Mouse (Mus musculus) midbrain, postnatal 0 days (tissue): ENCODE data around the gene Soga1. TPM values are rescaled to one million over a fixed set of nuclear protein-coding genes. Genes with fewer than 3 reads are reported as not detected.

ENCODE experiments used
- ATAC-seq: fragments of 200-750 bp; cut with Nextera tagmentation; 2 replicates; pipeline ENCODE4 v1.8.0; 2017; ENCODE audit warnings: moderate number of reproducible peaks, mild to moderate bottlenecking, moderate TSS enrichment, moderate library complexity; ENCODE audit not compliant: low FRiP score
- DNase-seq: peaks from one replicate; pipeline ENCODE4 v3.0.0-alpha.2; 2015; ENCODE audit warnings: low spot score
- H3K27ac ChIP-seq: fragments of 300-500 bp; sonication (generic); 2 replicates; pipeline ENCODE4 v1.5.1; 2014; ENCODE audit warnings: low read depth, mild to moderate bottlenecking, low read length, mixed read lengths
- H3K27me3 ChIP-seq: fragments of 300-500 bp; sonication (generic); 2 replicates; pipeline ENCODE4 v1.6.1; 2014; ENCODE audit warnings: low read length, control low read depth, mixed read lengths; ENCODE audit not compliant: insufficient read depth
- H3K36me3 ChIP-seq: fragments of 300-500 bp; sonication (generic); 2 replicates; pipeline ENCODE4 v1.6.1; 2014; ENCODE audit warnings: low read length, control low read depth, mixed read lengths; ENCODE audit not compliant: insufficient read depth
- H3K4me1 ChIP-seq: fragments of 300-500 bp; sonication (generic); 2 replicates; pipeline ENCODE4 v1.6.1; 2014; ENCODE audit warnings: mild to moderate bottlenecking, control low read depth, antibody characterized with exemption, low read length, mixed read lengths; ENCODE audit not compliant: insufficient read depth
- H3K4me2 ChIP-seq: fragments of 300-500 bp; sonication (generic); 2 replicates; pipeline ENCODE4 v1.6.1; 2014; ENCODE audit warnings: low read depth, mild to moderate bottlenecking, low read length, mixed read lengths; ENCODE audit not compliant: poor library complexity, severe bottlenecking
- H3K4me3 ChIP-seq: fragments of 300-500 bp; sonication (generic); 2 replicates; pipeline ENCODE4 v1.5.1; 2014; ENCODE audit warnings: low read depth, mild to moderate bottlenecking, low read length, moderate library complexity
- H3K9ac ChIP-seq: fragments of 300-500 bp; sonication (generic); replicated peaks from 2 replicates; pipeline ENCODE4 v1.6.1; 2014; ENCODE audit warnings: mild to moderate bottlenecking, low read length, moderate library complexity, mixed read lengths; ENCODE audit not compliant: poor library complexity, severe bottlenecking
- H3K9me3 ChIP-seq: fragments of 300-500 bp; sonication (generic); 2 replicates; pipeline ENCODE4 v1.6.1; 2016; ENCODE audit warnings: low read length, control low read depth
- CTCF ChIP-seq: IDR thresholded peaks from 2 replicates; pipeline ENCODE4 v1.5.1; 2016; ENCODE audit warnings: antibody characterized with exemption, mild to moderate bottlenecking
- WGBS: fragments of 180-500 bp; shearing (Covaris S2); extraction: QIAGEN DNeasy Blood & Tissue Kit; methylation state at CpG from one replicate; pipeline ENCODE4 v1.1.7; 2014; 5-methylcytosine and 5-hydroxymethylcytosine counted together
- polyA plus RNA-seq: library from polyadenylated mRNA; unstranded; fragments of >200 nt; fragmentation: Nextera tagmentation; extraction: Ambion mirVana; gene quantifications from 2 replicates; pipeline ENCODE4 v1.2.1, GENCODE M21; 2015
- total RNA-seq: library from RNA; depleted of rRNA; stranded (reverse); fragments of >200 nt; gene quantifications from 2 replicates; pipeline ENCODE4 v1.2.3, GENCODE M21; 2014

Gene Soga1
- total and polyA plus RNA-seq, 2 experiments from 2014 or later, result 3.9 to 132 TPM

DNA sequence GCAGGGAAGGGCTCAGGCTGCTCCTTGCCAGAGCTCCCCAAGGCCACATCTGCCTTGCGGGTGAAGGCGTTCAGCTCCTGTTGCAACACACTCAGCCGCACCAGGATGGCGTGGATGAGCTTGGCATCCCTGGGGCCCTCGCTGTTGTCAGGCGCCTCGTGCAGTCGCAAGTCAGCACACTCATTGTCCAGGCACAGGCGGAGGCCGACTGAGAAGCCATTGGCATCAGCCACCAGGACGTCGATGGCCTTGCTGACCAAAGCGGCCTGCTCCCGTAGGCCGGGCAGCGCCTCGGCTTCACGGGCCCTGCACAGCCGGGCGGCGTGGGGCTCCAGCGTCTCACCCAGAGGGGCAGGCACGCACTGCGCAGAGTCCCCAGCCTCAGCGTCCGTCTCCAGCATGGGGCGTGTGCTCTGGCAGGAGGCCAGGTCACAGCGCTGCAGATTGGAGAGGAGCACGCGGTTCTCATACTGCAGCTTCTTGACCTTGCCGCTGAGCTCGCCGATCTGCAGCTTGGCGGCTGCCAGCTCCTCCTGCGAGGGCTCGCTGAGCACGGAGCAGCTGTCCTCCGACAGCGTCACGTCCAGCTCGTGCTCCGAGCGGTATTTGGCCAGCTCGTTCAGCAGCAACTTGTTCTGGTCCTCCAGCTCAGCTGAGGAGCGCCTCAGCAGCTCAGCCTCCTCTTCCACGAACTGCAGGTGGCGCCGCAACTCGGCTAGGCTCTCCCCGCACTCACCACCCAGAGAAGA, 39.0 kb downstream of the Soga1 start:
- peak; percentile 42 for TF ChIP-seq CTCF
- Histone ChIP-seq H3K4me1 (no peaks in the 10 kb centered on the region), H3K27ac (no peak overlapping the region; the same call in 1 of the 2 replicates), H3K9me3 (no peaks in the 10 kb centered on the region), H3K4me2 (no peak overlapping the region), H3K4me3 (no peak overlapping the region), H3K36me3 (peaks cover 57% of the 10 kb centered on the region), H3K27me3 (no peaks in the 10 kb centered on the region), H3K9ac (no peak overlapping the region)
- 88% methylated on average over 50 of the region's 50 CpGs for WGBS
- DNase-seq, result peak; percentile 75
- peak; percentile 56; the same call in 1 of the 2 replicates for ATAC-seq

DNA sequence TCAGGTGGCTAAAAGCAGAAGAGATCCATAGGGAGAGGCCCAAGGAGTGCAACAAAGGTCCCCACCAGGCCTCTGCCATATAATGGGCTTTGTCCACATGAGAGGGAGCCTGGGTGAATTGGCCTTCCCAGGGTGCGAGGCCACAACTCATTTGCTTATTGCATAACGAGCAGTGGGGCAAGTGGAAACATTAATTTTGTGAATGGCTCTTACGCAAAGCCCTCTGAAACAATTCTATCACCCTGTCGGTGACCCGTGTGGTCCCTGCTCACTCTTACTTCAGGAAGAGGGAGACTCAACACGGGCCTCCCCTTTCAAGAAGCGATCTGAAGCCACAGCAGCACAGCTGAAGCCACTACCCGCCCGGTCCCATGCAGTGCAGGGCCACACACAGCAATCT, 41.8 kb downstream of the Soga1 start:
- Histone ChIP-seq H3K9me3 (no peaks in the 10 kb centered on the region), H3K4me3 (no peak overlapping the region), H3K4me2 (no peak overlapping the region), H3K27ac (no peak overlapping the region), H3K4me1 (no peaks in the 10 kb centered on the region), H3K27me3 (no peaks in the 10 kb centered on the region), H3K9ac (no peak overlapping the region), H3K36me3 (peaks cover 54% of the 10 kb centered on the region)
- ATAC-seq, result no peak
- TF ChIP-seq CTCF, result no peak
- no peak for DNase-seq
- WGBS, result 81% methylated on average over 9 of the region's 9 CpGs

DNA sequence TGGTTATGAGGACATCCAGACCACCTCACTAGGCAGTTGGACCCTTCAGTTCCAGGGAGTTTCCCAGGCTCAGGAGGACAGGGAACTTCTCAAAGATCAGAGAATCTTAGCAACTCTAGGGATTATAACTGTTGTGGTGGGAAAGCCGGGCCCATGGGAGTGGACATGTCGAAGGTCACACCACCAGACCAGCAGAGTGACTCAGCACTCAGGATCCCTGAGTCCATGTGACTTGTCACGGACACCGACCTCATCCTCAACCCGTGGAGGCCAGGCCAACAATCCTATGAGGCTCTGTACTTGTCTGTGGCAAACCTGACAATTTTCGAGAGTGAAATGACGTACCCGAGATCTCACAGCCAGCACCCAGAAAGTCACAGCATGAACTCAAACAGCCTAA, 42.7 kb downstream of the Soga1 start:
- Histone ChIP-seq H3K9me3 (no peaks in the 10 kb centered on the region), H3K4me1 (no peaks in the 10 kb centered on the region), H3K36me3 (peaks cover 52% of the 10 kb centered on the region), H3K9ac (no peak overlapping the region), H3K4me2 (no peak overlapping the region), H3K27me3 (no peaks in the 10 kb centered on the region), H3K27ac (no peak overlapping the region), H3K4me3 (no peak overlapping the region)
- DNase-seq (no peak), ATAC-seq (no peak)
- 91% methylated on average over 8 of the region's 8 CpGs for WGBS
- no peak for TF ChIP-seq CTCF

DNA sequence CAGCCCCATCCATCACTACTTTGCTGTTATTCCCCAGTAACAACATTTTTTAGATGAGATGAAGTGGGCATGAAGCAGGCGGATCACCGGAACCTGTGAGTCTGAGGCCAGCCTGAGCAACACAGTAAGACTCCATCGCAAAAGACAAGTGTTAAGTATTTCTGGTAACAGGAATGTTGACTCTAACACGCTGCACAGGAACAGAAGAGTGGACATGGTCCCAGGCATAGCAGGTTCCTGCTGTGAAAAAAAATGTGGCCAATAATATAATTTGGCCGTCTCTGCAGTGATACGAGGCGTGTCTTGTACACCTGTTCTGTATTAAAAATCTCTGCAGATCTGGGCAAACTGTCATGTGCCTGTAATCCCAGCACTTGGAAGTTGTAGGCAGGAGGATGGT, 43.7 kb downstream of the Soga1 start:
- Histone ChIP-seq H3K4me1 (no peaks in the 10 kb centered on the region), H3K36me3 (peaks cover 54% of the 10 kb centered on the region), H3K9me3 (no peaks in the 10 kb centered on the region), H3K27me3 (no peaks in the 10 kb centered on the region), H3K27ac (no peak overlapping the region), H3K9ac (no peak overlapping the region), H3K4me3 (no peak overlapping the region), H3K4me2 (no peak overlapping the region)
- ATAC-seq (no peak), DNase-seq (no peak)
- 89% methylated on average over 7 of the region's 7 CpGs for WGBS
- no peak for TF ChIP-seq CTCF

DNA sequence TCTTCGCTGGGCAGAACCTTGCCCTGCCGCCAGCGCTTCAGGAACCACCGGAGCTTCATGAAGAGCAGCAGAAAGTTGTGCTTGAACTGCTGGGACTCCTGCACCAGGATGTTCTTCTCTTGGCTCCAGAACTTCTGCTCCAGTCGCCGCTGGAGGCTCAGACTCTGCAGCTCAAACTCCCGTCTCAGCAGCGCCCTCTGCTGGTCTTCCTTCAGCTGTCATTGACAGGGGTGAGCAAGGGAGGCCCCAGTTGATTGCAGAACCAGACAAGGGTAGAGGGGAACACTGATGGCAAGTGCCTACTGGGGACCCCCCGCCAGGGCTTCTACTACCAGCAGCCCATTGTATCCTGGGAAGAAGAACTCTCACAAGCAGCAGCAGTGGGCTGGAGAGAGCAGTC, 48.2 kb downstream of the Soga1 start:
- no peaks in the 10 kb centered on the region for H3K4me1 ChIP-seq
- TF ChIP-seq CTCF, result peak; percentile 86
- H3K27ac ChIP-seq, result no peak overlapping the region
- H3K27me3 ChIP-seq, result no peaks in the 10 kb centered on the region
- H3K4me2 ChIP-seq, result no peak overlapping the region
- no peaks in the 10 kb centered on the region for H3K9me3 ChIP-seq
- DNase-seq (peak; percentile 87), ATAC-seq (peak; percentile 74)
- no peak overlapping the region for H3K9ac ChIP-seq
- peaks cover 68% of the 10 kb centered on the region for H3K36me3 ChIP-seq
- H3K4me3 ChIP-seq, result no peak overlapping the region
- 40% methylated on average over 9 of the region's 9 CpGs for WGBS

DNA sequence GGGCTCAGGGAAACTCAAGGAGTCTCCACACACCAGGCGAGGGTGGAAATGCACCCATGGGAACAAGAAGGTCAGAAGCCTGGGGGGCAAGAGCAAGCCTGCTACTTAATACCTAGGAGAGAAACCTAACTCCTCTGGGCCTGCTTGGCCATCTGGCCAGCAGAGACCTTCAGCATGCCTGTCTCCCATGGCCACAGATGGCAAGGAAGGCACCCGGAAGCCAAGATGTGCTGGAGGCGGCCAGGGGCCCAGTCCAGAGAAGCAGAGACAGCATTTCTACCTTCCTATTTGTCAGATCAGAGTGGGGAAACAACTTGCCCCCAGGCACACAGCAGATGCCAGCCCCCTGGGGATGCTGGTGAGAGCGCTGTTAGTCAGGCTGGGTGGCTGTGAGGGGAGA, 50.8 kb downstream of the Soga1 start:
- Histone ChIP-seq H3K4me2 (no peak overlapping the region), H3K36me3 (peaks cover 80% of the 10 kb centered on the region), H3K4me3 (no peak overlapping the region), H3K9ac (no peak overlapping the region), H3K27me3 (no peaks in the 10 kb centered on the region), H3K4me1 (no peaks in the 10 kb centered on the region), H3K9me3 (no peaks in the 10 kb centered on the region), H3K27ac (no peak overlapping the region)
- no peak for TF ChIP-seq CTCF
- no peak for DNase-seq
- 84% methylated on average over 4 of the region's 4 CpGs for WGBS
- ATAC-seq, result no peak
